In genomic region chr14:79824670-79825446, GRCm38 (mm10) we compare ENCODE assay signal across 18 mouse cellular contexts. TPM values are rescaled to one million over a fixed set of nuclear protein-coding genes. Genes with fewer than 3 reads are reported as not detected.
DNase-seq lines count a peak whose midpoint lies in the region; ATAC-seq and TF ChIP-seq lines count a peak whose summit lies in the region.
"Had no signal": no experiment of that assay in that cellular context is flagged by ENCODE, and none has a peak within 500 bp of the region (broad histone marks: within the 10 kb centered on the region; RNA-seq: fewer than 3 reads in every experiment).

No protein-coding gene starts in this region.

- H3K4me3 ChIP-seq in forebrain, embryonic 16.5 days (replicated peaks; ENCODE audit: low read length): no peak overlapping the region
- no peak overlapping the region for H3K4me3 ChIP-seq in forebrain, embryonic 12.5 days (replicated peaks)
- H3K4me3 ChIP-seq in midbrain, embryonic 10.5 days: no peak overlapping the region
- no peak overlapping the region for H3K4me3 ChIP-seq in midbrain, postnatal 0 days (ENCODE audit: low read depth, low read length)
- H3K4me3 ChIP-seq: forebrain, embryonic 13.5 days; limb, embryonic 10.5 days; liver, embryonic 12.5 days; neural tube, embryonic 13.5 days had no signal

- DNase-seq in midbrain, embryonic 10.5 days (ENCODE audit: low spot score): no peak
- DNase-seq in midbrain, postnatal 0 days (ENCODE audit: low spot score): no peak
- peak; percentile 72 to 73 for DNase-seq in layer of hippocampus, postnatal 36 days
- DNase-seq in right cerebral cortex, postnatal 4 days: peak; percentile 26
- DNase-seq in cerebellum, adult 11-12 months: no peak
- no peak for DNase-seq in testis, postnatal 10 days (ENCODE audit: low spot score)

- WGBS in forebrain, embryonic 16.5 days: 70% methylated on average over 11 of the region's 11 CpGs
- WGBS in forebrain, embryonic 12.5 days: 94% methylated on average over 11 of the region's 11 CpGs
- WGBS in midbrain, embryonic 10.5 days: 92% methylated on average over 11 of the region's 11 CpGs
- 91% methylated on average over 11 of the region's 11 CpGs for WGBS in midbrain, postnatal 0 days

- TF ChIP-seq CTCF in midbrain, postnatal 0 days (IDR thresholded peaks at IDR 0.05): no peak

- no peaks in the 10 kb centered on the region for H3K36me3 ChIP-seq in forebrain, embryonic 16.5 days (ENCODE audit: control insufficient read depth, insufficient read depth)
- no peaks in the 10 kb centered on the region for H3K36me3 ChIP-seq in forebrain, embryonic 12.5 days (replicated peaks)
- H3K36me3 ChIP-seq in midbrain, embryonic 10.5 days: no peaks in the 10 kb centered on the region
- no peaks in the 10 kb centered on the region for H3K36me3 ChIP-seq in midbrain, postnatal 0 days (ENCODE audit: insufficient read depth, low read length)
- H3K36me3 ChIP-seq: limb, embryonic 10.5 days; liver, embryonic 12.5 days; neural tube, embryonic 13.5 days had no signal

- no peaks in the 10 kb centered on the region for H3K9me3 ChIP-seq in forebrain, embryonic 16.5 days (ENCODE audit: control insufficient read depth, low read length)
- H3K9me3 ChIP-seq in forebrain, embryonic 12.5 days: no peaks in the 10 kb centered on the region
- no peaks in the 10 kb centered on the region for H3K9me3 ChIP-seq in midbrain, embryonic 10.5 days (replicated peaks)
- no peaks in the 10 kb centered on the region for H3K9me3 ChIP-seq in midbrain, postnatal 0 days (ENCODE audit: low read length)
- H3K9me3 ChIP-seq: forebrain, embryonic 13.5 days; limb, embryonic 10.5 days; neural tube, embryonic 13.5 days had no signal

- H3K27me3 ChIP-seq in forebrain, embryonic 16.5 days (replicated peaks; ENCODE audit: control insufficient read depth, insufficient read depth, low read length): no peaks in the 10 kb centered on the region
- peaks cover 16% of the 10 kb centered on the region; the same call in 1 of the 2 replicates for H3K27me3 ChIP-seq in forebrain, embryonic 12.5 days
- H3K27me3 ChIP-seq in midbrain, embryonic 10.5 days (ENCODE audit: low read depth, poor library complexity, severe bottlenecking): no peaks in the 10 kb centered on the region
- H3K27me3 ChIP-seq in midbrain, postnatal 0 days (ENCODE audit: insufficient read depth, low read length): no peaks in the 10 kb centered on the region
- H3K27me3 ChIP-seq: forebrain, embryonic 13.5 days; liver, embryonic 12.5 days; neural tube, embryonic 13.5 days had no signal

- ATAC-seq in forebrain, embryonic 16.5 days: no peak
- ATAC-seq in forebrain, embryonic 12.5 days (ENCODE audit: low FRiP score): no peak
- ATAC-seq in midbrain, postnatal 0 days (ENCODE audit: low FRiP score): no peak
- ATAC-seq: forebrain, embryonic 13.5 days; intestine, embryonic 16.5 days; liver, embryonic 12.5 days; midbrain, embryonic 16.5 days had no signal

- no peak overlapping the region for H3K9ac ChIP-seq in forebrain, embryonic 16.5 days (replicated peaks; ENCODE audit: low read depth, low read length)
- no peak overlapping the region for H3K9ac ChIP-seq in forebrain, embryonic 12.5 days
- no peak overlapping the region for H3K9ac ChIP-seq in midbrain, postnatal 0 days (replicated peaks; ENCODE audit: low read length, poor library complexity, severe bottlenecking)
- H3K9ac ChIP-seq: forebrain, embryonic 13.5 days; hindbrain, embryonic 14.5 days; liver, embryonic 12.5 days; neural tube, embryonic 13.5 days had no signal

- no peak overlapping the region for H3K4me2 ChIP-seq in forebrain, embryonic 16.5 days (ENCODE audit: low read length)
- H3K4me2 ChIP-seq in forebrain, embryonic 12.5 days: no peak overlapping the region
- no peak overlapping the region for H3K4me2 ChIP-seq in midbrain, postnatal 0 days (ENCODE audit: low read depth, low read length, poor library complexity, severe bottlenecking)
- H3K4me2 ChIP-seq: forebrain, embryonic 13.5 days; hindbrain, embryonic 14.5 days; liver, embryonic 12.5 days; neural tube, embryonic 13.5 days had no signal

- peaks cover 25% of the 10 kb centered on the region for H3K4me1 ChIP-seq in forebrain, embryonic 16.5 days (replicated peaks; ENCODE audit: control insufficient read depth, insufficient read depth, low read length)
- H3K4me1 ChIP-seq in forebrain, embryonic 12.5 days: peaks cover 24% of the 10 kb centered on the region
- peaks cover 32% of the 10 kb centered on the region for H3K4me1 ChIP-seq in midbrain, embryonic 10.5 days
- peaks cover 3% of the 10 kb centered on the region; the same call in 1 of the 2 replicates for H3K4me1 ChIP-seq in midbrain, postnatal 0 days (ENCODE audit: insufficient read depth, low read length)
- H3K4me1 ChIP-seq: liver, embryonic 12.5 days had no signal

- H3K27ac ChIP-seq in forebrain, embryonic 16.5 days (ENCODE audit: low read length): peak overlapping the region; percentile 35; the same call in 1 of the 2 replicates
- no peak overlapping the region for H3K27ac ChIP-seq in forebrain, embryonic 12.5 days
- 0 out of 2 replicates have a peak overlapping the region, but pooled peaks have one; percentile 9 for H3K27ac ChIP-seq in midbrain, embryonic 10.5 days (replicated peaks)
- no peak overlapping the region for H3K27ac ChIP-seq in midbrain, postnatal 0 days (ENCODE audit: low read depth, low read length)
- H3K27ac ChIP-seq: forebrain, embryonic 13.5 days; hindbrain, embryonic 14.5 days; limb, embryonic 10.5 days; liver, embryonic 12.5 days; neural tube, embryonic 13.5 days had no signal

RNA-seq across cellular contexts. Expression of gene Pcdh8, which starts 53.7 kb away (rescaled TPM):
- 50.5 and 56.6 TPM in 2 replicates for polyA plus RNA-seq in forebrain, embryonic 16.5 days (2015; fragmentation: Nextera tagmentation; extraction: Ambion mirVana)
- 26.5 and 26.7 TPM in 2 replicates for polyA plus RNA-seq in forebrain, embryonic 12.5 days (2016; fragmentation: Nextera tagmentation; extraction: Ambion mirVana)
- 56.0 and 57.5 TPM in 2 replicates for polyA plus RNA-seq in midbrain, embryonic 10.5 days (2016; fragmentation: Nextera tagmentation; extraction: Ambion mirVana)
- 149 and 150 TPM in 2 replicates for total RNA-seq in midbrain, postnatal 0 days (2014; rRNA removed)
- 49.3 and 50.2 TPM in 2 replicates for polyA plus RNA-seq in midbrain, postnatal 0 days (2015; fragmentation: Nextera tagmentation; extraction: Ambion mirVana)
- 10 to 100 TPM; 65.7 to 84.7 TPM for total RNA-seq in layer of hippocampus, postnatal 36 days (2021)
- total RNA-seq: granulocyte monocyte progenitor cell, adult 5-6 weeks; megakaryocyte, adult 5-6 weeks had no signal
- polyA plus RNA-seq: liver, embryonic 12.5 days; lung, embryonic 16.5 days had no signal

Comparison
In these comparisons a context has a peak if more than half of its experiments do, and no peak if none do; other contexts are left out.
1. H3K27ac ChIP-seq: peak in forebrain, embryonic 16.5 days (single experiment) and midbrain, embryonic 10.5 days (single experiment); none in forebrain, embryonic 12.5 days (single experiment) and midbrain, postnatal 0 days (single experiment).
2. DNase-seq: peak in layer of hippocampus, postnatal 36 days (2 of 2) and right cerebral cortex, postnatal 4 days (single experiment); none in midbrain, embryonic 10.5 days (single experiment), midbrain, postnatal 0 days (single experiment), cerebellum, adult 11-12 months (single experiment) and testis, postnatal 10 days (single experiment).